Mouse (Mus musculus) MEL (cell line): ENCODE data around the gene Ppfia1. TPM values are rescaled to one million over a fixed set of nuclear protein-coding genes. Genes with fewer than 3 reads are reported as not detected.
A peak's percentile ranks its signal among the peaks of the same experiment; 100 is the strongest.

Experiments
- DNase-seq: peaks from one replicate; pipeline ENCODE4 v3.0.0; 2011; ENCODE audit warnings: low read depth, low spot score
- H3K27ac ChIP-seq: 2 replicates; pipeline ENCODE4 v1.5.1; 2012; ENCODE audit warnings: low read depth, mild to moderate bottlenecking, control low read depth, low read length, moderate library complexity; ENCODE audit not compliant: control insufficient read depth
- H3K27me3 ChIP-seq, 2 experiments: fragments of 150-350 bp in 1 of 2; sonication (generic) in 1 of 2; 2 replicates each; pipeline ENCODE4 v1.6.1; 2012; ENCODE audit warnings: low read length in 2 of 2, mild to moderate bottlenecking in 2 of 2, improper control_type of control experiment in 1 of 2, moderate library complexity in 1 of 2; ENCODE audit not compliant: insufficient read depth in 2 of 2, control insufficient read depth in 1 of 2
- H3K36me3 ChIP-seq, 2 experiments: 2 replicates each; pipeline ENCODE4 v1.6.1; 2012 to 2014; ENCODE audit warnings: low read length in 2 of 2, improper control_type of control experiment in 1 of 2, inconsistent platforms in 1 of 2, mild to moderate bottlenecking in 1 of 2; ENCODE audit not compliant: insufficient read depth in 2 of 2, control insufficient read depth in 1 of 2
- H3K4me1 ChIP-seq, 2 experiments: fragments of 150-350 bp in 1 of 2; sonication (generic) in 1 of 2; 2 replicates each; pipeline ENCODE4 v1.6.1; 2012; ENCODE audit warnings: low read length in 2 of 2, improper control_type of control experiment in 1 of 2, mild to moderate bottlenecking in 1 of 2; ENCODE audit not compliant: insufficient read depth in 2 of 2, control insufficient read depth in 1 of 2
- H3K4me3 ChIP-seq, 2 experiments: fragments of 150-350 bp in 1 of 2; sonication (generic) in 1 of 2; 2 replicates each; pipeline ENCODE4 v1.5.1; 2012; ENCODE audit warnings: low read depth in 2 of 2, low read length in 2 of 2, mild to moderate bottlenecking in 2 of 2, moderate library complexity in 2 of 2, control low read depth in 1 of 2, improper control_type of control experiment in 1 of 2; ENCODE audit not compliant: control insufficient read depth in 1 of 2, insufficient read depth in 1 of 2
- H3K79me2 ChIP-seq: 2 replicates; pipeline ENCODE4 v1.6.1; 2012; ENCODE audit warnings: mild to moderate bottlenecking, low read length, moderate library complexity; ENCODE audit not compliant: control insufficient read depth, poor library complexity, insufficient read depth
- H3K9ac ChIP-seq: 2 replicates; pipeline ENCODE4 v1.6.1; 2012; ENCODE audit warnings: low read depth, mild to moderate bottlenecking, control low read depth, low read length, moderate library complexity; ENCODE audit not compliant: control insufficient read depth, poor library complexity, severe bottlenecking
- H3K9me3 ChIP-seq: fragments of 150-350 bp; sonication (generic); replicated peaks from 2 replicates; pipeline ENCODE4 v1.6.1; 2012; ENCODE audit warnings: mild to moderate bottlenecking, low read length, improper control_type of control experiment, moderate library complexity; ENCODE audit not compliant: insufficient read depth
- ELF1 ChIP-seq: IDR thresholded peaks from 2 replicates; pipeline ENCODE4 v1.6.1; 2014; ENCODE audit warnings: low read depth, mild to moderate bottlenecking, inconsistent platforms, low read length, improper control_type of control experiment, moderate library complexity
- EP300 ChIP-seq, 2 experiments: IDR thresholded peaks; 2 replicates each; pipeline ENCODE4 v1.6.1; 2011; ENCODE audit warnings: improper control_type of control experiment in 2 of 2, low read length in 2 of 2, low read depth in 1 of 2, mild to moderate bottlenecking in 1 of 2
- GABPA ChIP-seq: IDR thresholded peaks from 2 replicates; pipeline ENCODE4 v1.6.1; 2012; ENCODE audit warnings: low read depth, mild to moderate bottlenecking, inconsistent platforms, low read length, improper control_type of control experiment, moderate library complexity
- GATA1 ChIP-seq: IDR thresholded peaks from 2 replicates; pipeline ENCODE4 v1.6.1; 2011; ENCODE audit warnings: low read depth, low read length, improper control_type of control experiment
- JUND ChIP-seq: IDR thresholded peaks from 2 replicates; pipeline ENCODE4 v1.6.1; 2011; ENCODE audit warnings: low read depth, mild to moderate bottlenecking, improper control_type of control experiment, low read length
- MAFK ChIP-seq: IDR thresholded peaks from 2 replicates; pipeline ENCODE4 v1.6.1; 2011; ENCODE audit warnings: low read depth, mild to moderate bottlenecking, low read length, improper control_type of control experiment, borderline replicate concordance
- MEF2A ChIP-seq: IDR thresholded peaks from 2 replicates; pipeline ENCODE4 v1.6.1; 2014; ENCODE audit warnings: low read depth, mild to moderate bottlenecking, inconsistent platforms, low read length, improper control_type of control experiment; ENCODE audit not compliant: poor library complexity, insufficient replicate concordance, severe bottlenecking; ENCODE audit errors: extremely low read depth
- MYB ChIP-seq: IDR thresholded peaks from 2 replicates; pipeline ENCODE4 v1.6.1; 2011; ENCODE audit warnings: mild to moderate bottlenecking, low read depth, low read length, improper control_type of control experiment
- POLR2A ChIP-seq, 2 experiments: IDR thresholded peaks; 2 replicates each; pipeline ENCODE4 v1.6.1; 2011 to 2012; ENCODE audit warnings: low read length in 2 of 2, mild to moderate bottlenecking in 2 of 2, control low read depth in 1 of 2, improper control_type of control experiment in 1 of 2, low read depth in 1 of 2, moderate library complexity in 1 of 2; ENCODE audit not compliant: control insufficient read depth in 1 of 2, insufficient read depth in 1 of 2, poor library complexity in 1 of 2
- POLR2AphosphoS2 ChIP-seq: IDR thresholded peaks from 2 replicates; pipeline ENCODE4 v1.6.1; 2011; ENCODE audit warnings: low read length, improper control_type of control experiment
- POLR2AphosphoS5 ChIP-seq: IDR thresholded peaks from 2 replicates; pipeline ENCODE4 v1.6.1; 2012; ENCODE audit warnings: low read depth, borderline replicate concordance, mild to moderate bottlenecking, inconsistent platforms, low read length, moderate library complexity, mixed read lengths
- SIN3A ChIP-seq: IDR thresholded peaks from 2 replicates; pipeline ENCODE4 v1.6.1; 2012; ENCODE audit warnings: low read length, improper control_type of control experiment, inconsistent platforms
- TBP ChIP-seq: IDR thresholded peaks from 2 replicates; pipeline ENCODE4 v1.8.0; 2011; ENCODE audit warnings: low read depth, low read length, improper control_type of control experiment
- TCF12 ChIP-seq: IDR thresholded peaks from 2 replicates; pipeline ENCODE4 v1.6.1; 2014; ENCODE audit warnings: low read depth, mild to moderate bottlenecking, inconsistent platforms, low read length, improper control_type of control experiment, moderate library complexity
- USF1 ChIP-seq: IDR thresholded peaks from 2 replicates; pipeline ENCODE4 v1.6.1; 2014; ENCODE audit warnings: low read depth, mild to moderate bottlenecking, inconsistent platforms, low read length, improper control_type of control experiment, moderate library complexity
- USF2 ChIP-seq, 2 experiments: IDR thresholded peaks; 2 replicates each; pipeline ENCODE4 v1.6.1; 2011 to 2012; ENCODE audit warnings: improper control_type of control experiment in 2 of 2, low read length in 2 of 2, borderline replicate concordance in 1 of 2, inconsistent platforms in 1 of 2, low read depth in 1 of 2, mild to moderate bottlenecking in 1 of 2; ENCODE audit not compliant: insufficient read depth in 1 of 2
- ZC3H11A ChIP-seq: IDR thresholded peaks from 2 replicates; pipeline ENCODE4 v1.6.1; 2012; ENCODE audit warnings: low read depth, mild to moderate bottlenecking, inconsistent platforms, low read length, improper control_type of control experiment
- ZNF384 ChIP-seq: IDR thresholded peaks from 2 replicates; pipeline ENCODE4 v1.6.1; 2012; ENCODE audit warnings: low read depth, mild to moderate bottlenecking, inconsistent platforms, low read length, improper control_type of control experiment
- polyA plus RNA-seq, 2 experiments: library from polyadenylated mRNA; stranded (reverse) in 1 of 2; unstranded in 1 of 2; fragments of >175 nt in 1 of 2; fragments of >200 nt in 1 of 2; gene quantifications; 2 replicates each; pipeline versions ENCODE4 v1.2.1 to v1.2.4; 2012; ENCODE audit warnings: low replicate concordance in 2 of 2, low read depth in 1 of 2; ENCODE audit not compliant: insufficient read length in 2 of 2, insufficient read depth in 1 of 2, missing spikeins in 1 of 2
- total RNA-seq: library from RNA; depleted of rRNA; stranded (reverse); fragments of 300-350 nt; gene quantifications from 2 replicates; pipeline ENCODE4 v1.2.3, GENCODE M21; 2012

Gene Ppfia1
- total and polyA plus RNA-seq, 3 experiments: 38.5 to 53.1 TPM; not detected in 1

DNA sequence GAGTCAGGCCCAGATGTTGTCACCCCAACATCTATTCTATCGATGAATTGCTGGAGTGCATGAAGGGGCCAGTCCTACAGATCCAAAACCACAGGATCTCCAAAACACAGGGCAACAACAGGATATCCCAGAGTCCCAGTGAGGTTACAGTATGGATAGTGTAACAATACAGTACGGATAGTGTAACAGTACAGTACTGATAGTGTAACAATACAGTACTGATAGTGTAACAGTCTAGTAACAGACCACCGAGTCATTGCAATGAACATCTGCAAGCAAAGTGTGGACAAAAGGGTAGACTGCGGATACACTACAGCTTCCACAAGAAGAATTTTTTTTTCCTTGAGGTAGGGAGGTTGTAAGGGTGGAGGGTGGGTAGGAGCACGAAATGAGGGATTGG lies 12.2 kb downstream of the Ppfia1 start:
- Histone ChIP-seq H3K79me2 (peaks cover 50% of the 10 kb centered on the region), H3K4me3 (no peak overlapping the region), H3K27me3 (no peaks in the 10 kb centered on the region), H3K4me1 (peaks cover 7 to 13% of the 10 kb centered on the region in 2 experiments), H3K27ac (no peak overlapping the region), H3K9me3 (no peaks in the 10 kb centered on the region), H3K9ac (no peak overlapping the region), H3K36me3 (peaks cover 8 to 9% of the 10 kb centered on the region in 2 experiments)
- no peak for DNase-seq
- TF ChIP-seq POLR2AphosphoS5 (no peak), ELF1 (no peak), MYB (0 out of 2 replicates have a peak, but pooled peaks have one; percentile 25), MEF2A (no peak), POLR2A (IDR thresholded peaks at IDR 0.05; ENCODE audit: control insufficient read depth in 1 of 2, insufficient read depth in 1 of 2, low read depth in 1 of 2, low read length in 2 of 2, poor library complexity in 1 of 2) (no peak), ZNF384 (no peak), SIN3A (no peak), JUND (no peak), ZC3H11A (no peak), TBP (no peak), POLR2AphosphoS2 (no peak), GATA1 (0 out of 2 replicates have a peak, but pooled peaks have one; percentile 18), GABPA (no peak), USF2 (IDR thresholded peaks at IDR 0.05; ENCODE audit: borderline replicate concordance in 1 of 2, insufficient read depth in 1 of 2, low read depth in 1 of 2, low read length in 2 of 2) (no peak), TCF12 (no peak), EP300 (IDR thresholded peaks at IDR 0.05; ENCODE audit: low read depth in 1 of 2, low read length in 2 of 2) (peak in 1 of 2 experiments; percentile 58; a peak in 2 of 4 replicates), USF1 (no peak)

GRCm38 (mm10) chr7:144539146-144539545 lies 14.4 kb downstream of the Ppfia1 start:
- no peaks in the 10 kb centered on the region for H3K27me3 ChIP-seq
- no peaks in the 10 kb centered on the region for H3K9me3 ChIP-seq
- H3K27ac ChIP-seq: no peak overlapping the region
- peaks cover 12 to 13% of the 10 kb centered on the region in 2 experiments for H3K4me1 ChIP-seq
- TF ChIP-seq EP300 (IDR thresholded peaks at IDR 0.05; ENCODE audit: low read depth in 1 of 2, low read length in 2 of 2): peak in 1 of 2 experiments; percentile 24; a peak in 1 of 4 replicates
- TF ChIP-seq TCF12: 0 out of 2 replicates have a peak, but pooled peaks have one; percentile 13
- TF ChIP-seq MAFK: no peak
- peaks cover 55% of the 10 kb centered on the region for H3K79me2 ChIP-seq
- DNase-seq: peak; percentile 30
- H3K4me3 ChIP-seq: no peak overlapping the region
- no peak overlapping the region for H3K9ac ChIP-seq
- peaks cover 3 to 10% of the 10 kb centered on the region in 2 experiments for H3K36me3 ChIP-seq
